ENCODE assay signal across 9 mouse cellular contexts in genomic region chr6:100732376-100733021, GRCm38 (mm10). TPM values are rescaled to one million over a fixed set of nuclear protein-coding genes. Genes with fewer than 3 reads are reported as not detected.
DNase-seq lines count a peak whose midpoint lies in the region; ATAC-seq lines count a peak whose summit lies in the region.
"Had no signal": no experiment of that assay in that cellular context is flagged by ENCODE, and none has a peak within 500 bp of the region (broad histone marks: within the 10 kb centered on the region; RNA-seq: fewer than 3 reads in every experiment).

No protein-coding gene starts in this region.

- H3K4me1 ChIP-seq in hindbrain, embryonic 15.5 days (replicated peaks): 0 out of 2 replicates have a peak, but pooled peaks cover 8% of the 10 kb centered on the region
- H3K4me1 ChIP-seq in hindbrain, embryonic 13.5 days (replicated peaks): 0 out of 2 replicates have a peak, but pooled peaks cover 7% of the 10 kb centered on the region
- H3K4me1 ChIP-seq in forebrain, embryonic 14.5 days (ENCODE audit: control insufficient read depth, insufficient read depth, low read length): no peaks in the 10 kb centered on the region
- H3K4me1 ChIP-seq in lung, embryonic 15.5 days: peaks cover 21% of the 10 kb centered on the region

- H3K9ac ChIP-seq in hindbrain, embryonic 15.5 days: no peak overlapping the region
- no peak overlapping the region for H3K9ac ChIP-seq in hindbrain, embryonic 13.5 days
- H3K9ac ChIP-seq in forebrain, embryonic 14.5 days (ENCODE audit: low read length): no peak overlapping the region
- H3K9ac ChIP-seq in lung, embryonic 15.5 days: no peak overlapping the region

- H3K27ac ChIP-seq in hindbrain, embryonic 15.5 days (replicated peaks): no peak overlapping the region
- H3K27ac ChIP-seq in hindbrain, embryonic 13.5 days: no peak overlapping the region
- no peak overlapping the region for H3K27ac ChIP-seq in forebrain, embryonic 14.5 days (ENCODE audit: low read depth, low read length)
- H3K27ac ChIP-seq in lung, embryonic 15.5 days: peak overlapping the region; percentile 54

- WGBS in hindbrain, embryonic 15.5 days: 55% methylated on average over 12 of the region's 12 CpGs
- WGBS in hindbrain, embryonic 13.5 days: 65% methylated on average over 12 of the region's 12 CpGs
- 72% methylated on average over 12 of the region's 12 CpGs for WGBS in forebrain, embryonic 14.5 days
- WGBS in lung, embryonic 15.5 days: 38% methylated on average over 12 of the region's 12 CpGs

- H3K36me3 ChIP-seq in hindbrain, embryonic 15.5 days: no peaks in the 10 kb centered on the region
- H3K36me3 ChIP-seq in hindbrain, embryonic 13.5 days: no peaks in the 10 kb centered on the region
- no peaks in the 10 kb centered on the region for H3K36me3 ChIP-seq in forebrain, embryonic 14.5 days (ENCODE audit: control insufficient read depth, insufficient read depth, low read length)
- H3K36me3 ChIP-seq in lung, embryonic 15.5 days: no peaks in the 10 kb centered on the region

- no peaks in the 10 kb centered on the region for H3K9me3 ChIP-seq in hindbrain, embryonic 15.5 days
- H3K9me3 ChIP-seq in hindbrain, embryonic 13.5 days: no peaks in the 10 kb centered on the region
- H3K9me3 ChIP-seq in forebrain, embryonic 14.5 days (replicated peaks; ENCODE audit: control insufficient read depth, low read length): no peaks in the 10 kb centered on the region; the same call in 1 of the 2 replicates
- H3K9me3 ChIP-seq in lung, embryonic 15.5 days: no peaks in the 10 kb centered on the region

- peak; percentile 19; the same call in 1 of the 2 replicates for ATAC-seq in hindbrain, embryonic 15.5 days (ENCODE audit: low FRiP score, low read depth)
- ATAC-seq in hindbrain, embryonic 13.5 days (ENCODE audit: low FRiP score): no peak
- ATAC-seq in forebrain, embryonic 14.5 days: no peak
- peak; percentile 81 for ATAC-seq in lung, embryonic 15.5 days (ENCODE audit: borderline replicate concordance, extremely low read depth, low FRiP score, low TSS enrichment)

- H3K27me3 ChIP-seq in hindbrain, embryonic 15.5 days: no peaks in the 10 kb centered on the region
- H3K27me3 ChIP-seq in hindbrain, embryonic 13.5 days: no peaks in the 10 kb centered on the region
- no peaks in the 10 kb centered on the region for H3K27me3 ChIP-seq in forebrain, embryonic 14.5 days (replicated peaks; ENCODE audit: control insufficient read depth, insufficient read depth, low read length)
- no peaks in the 10 kb centered on the region for H3K27me3 ChIP-seq in lung, embryonic 15.5 days
- H3K27me3 ChIP-seq: CH12.LX had no signal

- peak; percentile 45 for DNase-seq in forebrain, embryonic 14.5 days (ENCODE audit: low spot score)
- peak; percentile 39 for DNase-seq in heart, postnatal 4 days
- DNase-seq in thymus, postnatal 25 days: no peak
- DNase-seq in urinary bladder, postnatal 25 days (ENCODE audit: low spot score): no peak
- no peak for DNase-seq in spleen, postnatal 36 days (ENCODE audit: low spot score in 2 of 2)

- H3K4me3 ChIP-seq in hindbrain, embryonic 15.5 days: no peak overlapping the region
- H3K4me3 ChIP-seq in hindbrain, embryonic 13.5 days: no peak overlapping the region
- H3K4me3 ChIP-seq in forebrain, embryonic 14.5 days (ENCODE audit: low read depth, low read length): no peak overlapping the region
- no peak overlapping the region for H3K4me3 ChIP-seq in lung, embryonic 15.5 days

- 0 out of 2 replicates have a peak overlapping the region, but pooled peaks have one; percentile 2 for H3K4me2 ChIP-seq in hindbrain, embryonic 15.5 days
- H3K4me2 ChIP-seq in hindbrain, embryonic 13.5 days: no peak overlapping the region
- no peak overlapping the region for H3K4me2 ChIP-seq in forebrain, embryonic 14.5 days (ENCODE audit: low read length)
- peak overlapping the region; percentile 35 for H3K4me2 ChIP-seq in lung, embryonic 15.5 days

RNA-seq across cellular contexts. Expression of gene Gxylt2, which starts 28.0 kb away (rescaled TPM):
- polyA plus RNA-seq in hindbrain, embryonic 15.5 days (2015; fragmentation: Nextera tagmentation; extraction: Ambion mirVana): 2.1 and 2.5 TPM in 2 replicates
- polyA plus RNA-seq in hindbrain, embryonic 13.5 days (2015; fragmentation: Nextera tagmentation; extraction: Ambion mirVana): 2.2 TPM in 2 replicates
- 0.81 and 1.0 TPM in 2 replicates for polyA plus RNA-seq in forebrain, embryonic 14.5 days (2014; fragmentation: Nextera tagmentation; extraction: Ambion mirVana)
- total RNA-seq in heart, postnatal 4 days (2021): 1 to 10 TPM; 9.2 to 9.6 TPM
- polyA plus RNA-seq in lung, embryonic 15.5 days (2015; fragmentation: Nextera tagmentation; extraction: Ambion mirVana): 3.9 and 4.1 TPM in 2 replicates

Comparison
In these comparisons a context has a peak if more than half of its experiments do, and no peak if none do; other contexts are left out.
1. ATAC-seq: peak in hindbrain, embryonic 15.5 days (single experiment) and lung, embryonic 15.5 days (single experiment); none in hindbrain, embryonic 13.5 days (single experiment) and forebrain, embryonic 14.5 days (single experiment).
2. H3K4me2 ChIP-seq: peak in hindbrain, embryonic 15.5 days (single experiment) and lung, embryonic 15.5 days (single experiment); none in hindbrain, embryonic 13.5 days (single experiment) and forebrain, embryonic 14.5 days (single experiment).
3. DNase-seq: peak in forebrain, embryonic 14.5 days (single experiment) and heart, postnatal 4 days (single experiment); none in thymus, postnatal 25 days (single experiment), urinary bladder, postnatal 25 days (single experiment) and spleen, postnatal 36 days (0 of 2).